Mouse (Mus musculus) Muller cell, postnatal 12 days (primary cell): ENCODE data around the gene Hist1h2bl.
A peak's percentile ranks its signal among the peaks of the same experiment; 100 is the strongest.

Experiments used
- DNase-seq: peaks from one replicate; pipeline ENCODE4 v3.0.0-alpha.2; 2015; ENCODE audit errors: inconsistent ontology term

Hist1h2bl gene

DNA sequence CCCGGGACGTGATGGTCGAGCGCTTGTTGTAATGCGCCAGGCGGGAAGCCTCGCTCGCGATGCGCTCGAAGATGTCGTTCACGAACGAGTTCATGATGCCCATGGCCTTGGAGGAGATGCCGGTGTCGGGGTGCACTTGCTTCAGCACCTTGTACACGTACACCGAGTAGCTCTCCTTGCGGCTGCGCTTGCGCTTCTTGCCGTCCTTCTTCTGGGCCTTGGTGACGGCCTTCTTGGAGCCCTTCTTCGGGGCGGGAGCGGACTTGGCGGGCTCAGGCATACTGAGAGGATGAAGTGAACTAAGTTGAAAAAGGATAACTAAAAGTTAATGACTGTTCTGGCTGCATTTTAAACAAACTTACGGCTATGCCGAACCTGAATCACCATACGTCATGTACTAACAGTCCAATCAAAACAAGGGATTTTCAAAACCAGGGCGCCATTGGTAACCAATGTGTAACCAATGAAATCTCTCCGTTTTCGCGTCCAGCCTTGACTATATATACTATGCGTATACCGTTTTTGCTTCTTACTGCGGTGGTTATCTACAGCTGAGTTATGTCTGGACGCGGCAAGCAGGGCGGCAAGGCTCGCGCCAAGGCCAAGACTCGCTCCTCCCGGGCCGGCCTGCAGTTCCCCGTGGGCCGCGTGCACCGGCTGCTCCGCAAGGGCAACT is at the start of gene Hist1h2bl, which contains the start of gene Hist1h2ai:
Hist1h2bl (minus strand) TSS at position 280 of the 676 bp plus-strand sequence.
Hist1h2ai (plus strand) TSS at position 559 of the 676 bp plus-strand sequence.
- DNase-seq = peak; percentile 95

DNA sequence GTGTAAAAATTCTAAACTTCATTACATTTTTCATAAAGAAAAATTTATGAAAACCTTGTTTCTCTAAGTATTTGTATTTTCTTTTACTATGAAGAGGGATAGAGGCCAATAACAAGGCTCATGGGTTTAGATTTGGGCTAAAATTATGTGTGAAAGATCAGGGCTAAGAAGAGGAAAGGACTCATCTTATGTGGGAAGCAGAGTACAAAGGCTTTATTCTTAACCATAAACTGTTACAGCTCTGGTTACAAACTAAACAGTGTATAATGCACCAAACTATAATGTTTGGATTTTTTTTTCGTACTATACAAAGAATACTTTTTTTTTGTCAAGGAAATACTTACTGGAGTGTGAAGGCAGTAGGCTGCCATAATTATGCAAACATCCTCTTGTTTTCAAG is 39.8 kb upstream of the Hist1h2bl start:
- no peak for DNase-seq

GRCm38 (mm10) chr13:21754294-21755001 is 38.5 kb upstream of the Hist1h2bl start:
- DNase-seq = peak; percentile 67

DNA sequence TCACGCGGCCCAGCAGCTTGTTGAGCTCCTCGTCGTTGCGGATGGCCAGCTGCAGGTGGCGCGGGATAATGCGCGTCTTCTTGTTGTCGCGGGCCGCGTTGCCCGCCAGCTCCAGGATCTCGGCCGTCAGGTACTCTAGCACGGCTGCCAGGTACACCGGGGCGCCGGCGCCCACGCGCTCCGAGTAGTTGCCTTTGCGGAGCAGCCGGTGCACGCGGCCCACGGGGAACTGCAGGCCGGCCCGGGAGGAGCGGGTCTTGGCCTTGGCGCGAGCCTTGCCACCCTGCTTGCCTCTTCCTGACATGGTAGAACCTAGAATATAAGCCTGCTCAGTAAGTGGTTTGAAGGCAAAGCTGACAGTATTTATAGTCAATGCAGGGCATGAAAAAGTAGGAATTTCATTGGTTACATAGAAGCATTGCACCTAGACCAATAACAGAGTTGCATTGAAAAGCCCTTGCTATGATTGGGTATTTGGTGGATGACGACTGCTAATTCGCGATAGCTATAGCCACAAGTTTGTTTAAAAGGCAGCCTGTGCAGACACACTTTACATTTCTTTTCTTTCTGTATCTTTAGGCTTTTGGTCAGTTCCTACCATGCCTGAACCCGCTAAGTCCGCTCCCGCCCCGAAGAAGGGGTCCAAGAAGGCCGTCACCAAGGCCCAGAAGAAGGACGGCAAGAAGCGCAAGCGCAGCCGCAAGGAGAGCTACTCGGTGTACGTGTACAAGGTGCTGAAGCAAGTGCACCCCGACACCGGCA is 37.8 kb upstream of the Hist1h2bl start, which contains the start of the genes Hist1h2ak and Hist1h2bn:
Hist1h2ak (minus strand) TSS at position 304 of the 762 bp plus-strand sequence.
Hist1h2bn (plus strand) TSS at position 600 of the 762 bp plus-strand sequence.
- DNase-seq = peak; percentile 94

GRCm38 (mm10) chr13:21753051-21753523 is 37.1 kb upstream of the Hist1h2bl start:
- DNase-seq = peak; percentile 39

- DNase-seq = no peak
Measured at GRCm38 (mm10) chr13:21752356-21752755, 36.4 kb upstream of the Hist1h2bl start.

DNA sequence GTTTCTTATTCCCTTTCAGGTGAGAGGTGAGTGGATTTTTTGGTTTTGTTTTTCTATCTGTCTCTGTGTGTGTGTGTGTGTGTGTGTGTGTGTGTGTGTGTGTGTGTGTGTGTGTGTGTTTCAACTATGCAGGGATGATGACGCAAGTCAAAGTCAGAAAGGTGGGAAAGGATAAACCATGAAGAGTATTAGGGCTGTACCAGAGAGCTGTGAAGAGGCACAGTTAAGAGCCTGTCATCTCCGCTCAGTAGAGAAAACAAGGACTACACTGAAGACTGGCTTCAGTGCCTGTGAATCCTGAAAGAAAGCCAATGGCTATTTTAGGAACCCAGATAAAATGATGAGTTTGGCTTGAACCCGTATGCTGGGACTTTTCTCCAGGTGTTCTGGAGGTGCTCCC is 35.9 kb upstream of the Hist1h2bl start:
- DNase-seq = no peak

GRCm38 (mm10) chr13:21751417-21751816 is 35.5 kb upstream of the Hist1h2bl start:
- DNase-seq = peak; percentile 3

- DNase-seq = peak; percentile 81
Measured at GRCm38 (mm10) chr13:21750159-21751017, 34.4 kb upstream of the Hist1h2bl start, which contains the start of gene Hist1h4k. TSS of gene Hist1h4k (minus strand) at chr13:21750505.

DNA sequence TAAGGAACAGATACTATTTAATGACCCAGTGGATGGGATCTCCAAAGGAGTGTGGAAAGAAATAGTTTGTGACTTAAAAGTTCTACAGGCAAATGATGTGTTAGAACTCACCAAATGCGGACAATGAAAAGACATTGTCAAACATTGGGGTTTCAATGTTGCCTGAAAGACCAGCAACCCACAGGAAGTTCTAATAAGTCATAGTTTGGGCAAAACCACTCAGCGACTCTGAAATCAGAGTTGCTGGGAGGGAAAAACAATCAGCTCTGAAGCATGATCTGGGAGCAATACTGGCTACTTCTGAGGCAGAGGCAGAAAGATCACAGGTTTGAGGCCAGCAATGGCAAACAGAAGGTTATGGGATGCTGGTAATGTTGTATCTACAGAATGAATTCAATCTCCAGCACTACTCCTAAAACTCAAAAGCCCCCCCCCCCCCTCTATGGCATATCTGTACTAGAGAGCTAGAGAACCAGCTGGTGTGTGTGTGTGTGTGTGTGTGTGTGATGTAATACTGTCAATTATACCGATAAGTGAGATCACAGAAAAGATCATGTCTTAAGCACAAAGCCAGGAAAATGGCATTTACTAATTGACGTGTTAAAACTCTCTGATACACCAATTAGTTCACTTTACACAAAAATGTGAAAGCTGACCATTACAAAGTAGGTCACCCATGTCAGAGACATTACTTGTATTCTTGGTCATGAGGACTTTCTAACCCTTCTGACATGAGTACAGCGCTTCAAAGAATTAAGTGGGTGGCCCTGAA is 33.6 kb upstream of the Hist1h2bl start:
- peak; percentile 69 for DNase-seq

GRCm38 (mm10) chr13:21745006-21745405 is 29.1 kb upstream of the Hist1h2bl start:
- DNase-seq = no peak

DNA sequence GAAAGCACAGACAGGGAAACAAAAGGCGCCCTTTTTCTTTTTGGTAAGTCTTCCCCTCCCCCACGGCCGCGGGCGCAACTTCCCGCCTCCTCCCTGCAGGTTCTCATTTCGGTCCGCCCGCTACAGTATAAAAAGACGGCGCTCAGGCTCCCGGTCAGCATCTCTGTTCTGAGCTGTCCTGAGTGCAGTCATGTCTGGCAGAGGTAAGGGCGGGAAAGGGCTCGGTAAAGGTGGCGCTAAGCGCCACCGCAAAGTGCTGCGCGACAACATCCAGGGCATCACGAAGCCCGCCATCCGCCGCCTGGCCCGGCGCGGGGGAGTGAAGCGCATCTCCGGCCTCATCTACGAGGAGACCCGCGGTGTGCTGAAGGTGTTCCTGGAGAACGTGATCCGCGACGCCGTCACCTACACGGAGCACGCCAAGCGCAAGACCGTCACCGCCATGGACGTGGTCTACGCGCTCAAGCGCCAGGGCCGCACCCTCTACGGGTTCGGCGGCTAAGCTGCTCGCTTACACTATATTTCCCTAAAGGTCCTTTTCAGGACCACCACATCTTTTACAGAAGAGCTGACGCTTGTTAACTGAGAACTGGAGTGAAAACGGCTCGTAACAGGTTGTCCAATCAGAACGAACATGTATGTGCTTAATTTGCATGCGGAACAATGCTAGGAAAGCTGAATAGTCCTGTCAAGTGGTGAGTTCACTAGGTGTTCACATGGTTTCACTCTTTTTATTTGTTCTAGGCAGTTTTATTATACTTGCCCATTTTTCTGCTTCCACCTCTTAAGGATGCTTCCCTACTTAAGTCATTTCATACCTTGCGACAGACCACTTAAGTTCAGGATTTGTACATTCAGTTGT is 19.2 kb upstream of the Hist1h2bl start, which contains the start of gene Hist1h4j:
Hist1h4j (plus strand) TSS at position 159 of the 862 bp plus-strand sequence.
- DNase-seq = peak; percentile 83

DNA sequence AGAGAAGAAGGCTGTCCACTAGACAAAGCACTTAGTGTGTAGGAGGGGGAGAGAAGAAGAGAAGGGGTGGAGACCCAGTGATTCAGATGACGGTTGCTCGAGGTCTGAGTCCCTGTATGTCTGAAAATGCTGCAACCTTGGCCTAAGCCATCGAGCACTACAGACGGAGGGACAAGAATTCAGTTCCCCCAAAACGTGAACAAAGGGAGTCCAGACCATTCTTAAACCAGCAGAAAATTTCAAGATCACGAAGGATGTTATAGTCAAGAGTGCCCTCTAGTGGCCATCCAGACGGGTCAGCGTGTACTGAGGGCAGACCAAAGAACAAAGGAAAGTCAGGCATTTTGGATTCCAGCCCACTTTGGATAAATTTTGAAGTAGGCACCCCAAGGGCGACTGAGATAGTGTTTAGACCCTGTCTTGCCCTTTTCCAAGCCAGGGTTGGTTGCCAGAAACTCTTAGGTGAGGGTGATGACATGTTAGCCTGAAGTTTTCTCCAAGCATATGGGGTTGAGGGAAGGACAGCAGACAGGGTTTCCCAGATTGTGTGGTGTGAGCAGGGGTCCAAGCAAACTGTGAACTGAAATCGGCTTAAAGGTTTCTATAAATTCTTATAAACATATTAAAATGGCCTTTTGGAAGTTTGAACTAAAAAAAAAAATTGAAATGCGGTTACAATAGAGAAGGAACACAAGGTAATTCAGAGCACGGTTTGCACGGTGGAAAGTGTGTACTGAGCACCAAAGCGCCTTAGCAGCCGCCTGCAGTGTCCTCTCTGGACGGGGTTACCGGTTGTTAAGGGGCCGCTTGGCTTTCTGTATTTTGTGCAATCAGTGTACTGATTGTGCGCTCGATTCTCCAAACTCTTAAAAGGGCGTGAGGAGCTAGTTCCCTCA is 18.3 kb upstream of the Hist1h2bl start:
- DNase-seq = peak; percentile 81

- DNase-seq = no peak
Measured at GRCm38 (mm10) chr13:21733466-21733865, 17.5 kb upstream of the Hist1h2bl start.

DNA sequence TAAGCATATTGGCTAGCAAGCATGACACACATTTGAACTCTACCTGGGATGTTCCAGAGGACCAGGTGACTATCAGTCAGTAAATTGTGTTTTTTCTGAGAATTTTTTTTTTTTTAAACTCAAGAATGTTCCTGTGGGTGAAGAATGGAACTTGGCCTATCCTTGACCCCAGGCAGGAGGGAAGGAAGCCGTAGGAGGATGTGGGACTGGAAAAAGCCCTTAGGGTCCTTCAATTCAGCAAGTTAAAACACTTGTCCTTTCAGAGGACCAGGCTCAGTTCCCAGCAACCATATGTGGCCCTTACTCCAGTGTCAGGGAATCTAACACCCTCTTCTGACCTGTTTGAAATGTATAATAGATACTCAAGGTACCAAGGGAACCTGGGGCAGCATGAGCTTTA is 13.6 kb upstream of the Hist1h2bl start:
- no peak for DNase-seq

DNA sequence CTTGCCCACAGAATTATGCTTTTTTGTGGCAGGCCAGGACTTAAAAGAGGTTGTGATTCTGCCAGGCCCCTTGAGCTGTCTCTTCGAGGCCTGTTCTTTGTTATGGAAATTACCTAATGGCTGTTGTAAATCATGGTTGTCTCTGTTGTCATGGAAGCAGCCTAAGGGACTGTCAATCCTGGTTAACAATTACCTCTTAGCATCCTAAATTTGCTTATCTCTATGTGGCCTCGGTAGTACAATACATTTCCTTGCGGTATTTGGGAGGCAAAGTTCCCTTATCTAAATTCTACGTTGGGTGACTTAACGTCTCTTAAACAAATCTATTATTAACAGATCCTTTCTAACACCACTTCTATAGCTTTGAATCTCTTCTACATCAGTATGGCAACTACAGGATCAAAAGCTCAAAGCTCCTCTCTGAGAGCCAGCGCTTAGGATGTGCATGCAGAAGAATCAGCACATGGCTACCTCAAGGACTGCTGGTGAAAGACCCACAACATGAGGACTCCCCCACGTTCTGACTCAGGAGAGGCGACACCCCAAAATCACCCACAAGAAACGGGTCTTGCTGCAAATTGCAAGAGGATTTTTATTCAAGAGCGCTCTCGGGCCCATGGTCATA is 12.1 kb upstream of the Hist1h2bl start:
- no peak for DNase-seq

DNA sequence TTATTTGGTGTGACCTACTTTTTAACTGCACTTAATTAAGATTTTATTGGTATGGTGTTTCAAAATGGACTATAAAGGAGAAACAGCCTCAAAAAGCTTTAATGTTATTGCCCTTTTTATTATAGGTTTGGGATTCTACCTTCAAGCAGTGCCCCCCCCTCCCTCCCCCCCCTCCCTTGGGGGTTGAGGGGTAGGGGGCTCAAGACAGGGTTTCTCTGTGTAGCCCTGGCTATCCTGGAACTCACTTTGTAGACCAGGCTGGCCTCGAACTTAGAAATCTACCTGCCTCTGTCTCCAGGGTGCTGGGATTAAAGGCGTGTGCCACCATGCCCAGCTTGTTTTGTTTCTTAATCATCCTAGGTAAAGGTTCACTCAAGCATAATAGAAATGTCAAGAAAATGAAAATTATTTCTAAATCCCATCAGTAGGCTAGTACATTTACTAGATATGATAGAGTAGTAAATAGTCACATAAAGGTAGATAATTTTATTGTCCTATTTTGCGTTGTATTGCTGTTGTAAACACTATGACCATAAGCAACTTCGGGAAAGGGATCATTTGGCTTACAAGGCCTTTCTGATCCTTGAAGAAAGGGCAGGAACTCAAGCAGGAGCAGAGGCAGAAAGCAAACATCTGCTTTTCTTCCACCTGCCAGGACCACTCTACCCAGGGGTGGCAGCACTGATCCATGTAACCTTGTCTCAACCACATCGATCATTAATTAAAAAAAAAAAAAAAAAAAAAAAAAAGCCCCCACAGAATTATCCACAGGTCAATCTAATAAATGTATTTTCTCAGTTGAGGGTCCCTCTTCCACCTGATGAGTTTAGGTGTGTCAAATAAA is 7.3 kb upstream of the Hist1h2bl start:
- no peak for DNase-seq
